8 mouse cellular contexts compared by ENCODE assay signal in genomic region chr9:65293973-65294715, GRCm38 (mm10). TPM values are rescaled to one million over a fixed set of nuclear protein-coding genes. Genes with fewer than 3 reads are reported as not detected.
DNase-seq lines count a peak whose midpoint lies in the region; ATAC-seq lines count a peak whose summit lies in the region.

TSS of gene Clpx (plus strand) at chr9:65294260.

- no peaks in the 10 kb centered on the region for H3K27me3 ChIP-seq in heart, embryonic 10.5 days (ENCODE audit: insufficient read depth, poor library complexity, severe bottlenecking)
- no peaks in the 10 kb centered on the region for H3K27me3 ChIP-seq in kidney, embryonic 15.5 days

- H3K4me1 ChIP-seq in heart, embryonic 10.5 days, result peaks cover 10% of the 10 kb centered on the region
- H3K4me1 ChIP-seq in kidney, embryonic 15.5 days, result peaks cover 26% of the 10 kb centered on the region

- H3K9ac ChIP-seq in kidney, embryonic 15.5 days, result peak within 1 kb of the TSS; percentile 87

- no peaks in the 10 kb centered on the region for H3K9me3 ChIP-seq in heart, embryonic 10.5 days
- no peaks in the 10 kb centered on the region for H3K9me3 ChIP-seq in kidney, embryonic 15.5 days (replicated peaks)

- peak within 1 kb of the TSS; percentile 77 for H3K4me3 ChIP-seq in heart, embryonic 10.5 days
- H3K4me3 ChIP-seq in kidney, embryonic 15.5 days (replicated peaks), result peak within 1 kb of the TSS; percentile 73

- DNase-seq in B cell, adult 2 months, result peak; percentile 96
- peak; percentile 99 for DNase-seq in brain, adult 2 months (ENCODE audit: low read depth, low spot score)
- DNase-seq in heart, embryonic 10.5 days (ENCODE audit: low spot score), result peak; percentile 99
- DNase-seq in liver, result peak; percentile 99
- peak; percentile 98 to 99 for DNase-seq in spleen, postnatal 4 days (ENCODE audit: low spot score in 2 of 2)

- H3K4me2 ChIP-seq in kidney, embryonic 15.5 days, result peak within 1 kb of the TSS; percentile 89

- peak within 1 kb of the TSS; percentile 91 for H3K27ac ChIP-seq in heart, embryonic 10.5 days
- peak within 1 kb of the TSS; percentile 91 for H3K27ac ChIP-seq in kidney, embryonic 15.5 days

- peak; percentile 87 for ATAC-seq in erythroblast, adult 5-6 weeks (replicated peaks; ENCODE audit: low FRiP score, poor library complexity, severe bottlenecking)
- ATAC-seq in kidney, embryonic 15.5 days (replicated peaks; ENCODE audit: low FRiP score), result peak; percentile 96
- ATAC-seq in monocyte, adult 5-6 weeks (replicated peaks; ENCODE audit: insufficient number of reproducible peaks, low FRiP score, low TSS enrichment, poor library complexity, severe bottlenecking), result peak; percentile 97

- H3K36me3 ChIP-seq in heart, embryonic 10.5 days, result peaks cover 10% of the 10 kb centered on the region; the same call in 1 of the 2 replicates
- peaks cover 15% of the 10 kb centered on the region for H3K36me3 ChIP-seq in kidney, embryonic 15.5 days

- WGBS in heart, embryonic 10.5 days, result under 1% methylated on average over 71 of the region's 71 CpGs
- under 1% methylated on average over 71 of the region's 71 CpGs for WGBS in kidney, embryonic 15.5 days

RNA-seq across cellular contexts. Expression of gene Clpx, which starts in this region (rescaled TPM):
- total RNA-seq in erythroblast, adult 5-6 weeks (2015; ENCODE audit: low replicate concordance), result 16.3 and 20.8 TPM in 2 replicates
- 34.5 and 43.6 TPM in 2 replicates for total RNA-seq in erythroblast, adult 5-6 weeks (2017; ENCODE audit: low replicate concordance)
- polyA plus RNA-seq in heart, embryonic 10.5 days (2016; fragmentation: Nextera tagmentation; extraction: Ambion mirVana), result 43.0 and 43.5 TPM in 2 replicates
- 50.6 and 53.5 TPM in 2 replicates for polyA plus RNA-seq in kidney, embryonic 15.5 days (2015; fragmentation: Nextera tagmentation; extraction: Ambion mirVana)
- total RNA-seq in monocyte, adult 5-6 weeks (2017), result 38.0 to 44.2 TPM (median 39.6 TPM) in 3 replicates

Comparison
In these comparisons a context has a peak if more than half of its experiments do, and no peak if none do; other contexts are left out.
1. Peak in every context shown above with its lines: DNase-seq, ATAC-seq, H3K4me3 ChIP-seq and H3K27ac ChIP-seq.